Mouse (Mus musculus) adrenal gland, adult 8-10 months (tissue): ENCODE data around the gene Epn3. TPM values are rescaled to one million over a fixed set of nuclear protein-coding genes. Genes with fewer than 3 reads are reported as not detected.

Experiments used
- total RNA-seq, 4 experiments: library from RNA; stranded (reverse); gene quantifications; 2 replicates each; pipeline ENCODE4 v1.2.4; 2022

The Epn3 gene
- total RNA-seq, 4 experiments from 2014 or later: 45.0 to 65.6 (median 56.0) TPM

Other genes starting within 250 kb of the Epn3 start
- not detected for gene Gm21885, start 218.1 kb downstream of the Epn3 start, total RNA-seq
- 100 to 1,000 TPM in 1 of 4 experiments, 10 to 100 TPM in 3; 53.7 to 100 (median 73.5) TPM for gene Luc7l3, start 178.0 kb downstream of the Epn3 start, total RNA-seq
- 100 to 1,000 TPM; 118 to 169 (median 156) TPM for gene Ankrd40, start 172.0 kb downstream of the Epn3 start, total RNA-seq
- gene Abcc3, start 107.0 kb downstream of the Epn3 start, total RNA-seq: 10 to 100 TPM in 2 of 4 experiments, 1 to 10 TPM in 2; 4.7 to 15.0 (median 9.4) TPM
- under 1 TPM; 0.14 to 0.73 (median 0.21) TPM for gene Cacna1g, start 25.8 kb downstream of the Epn3 start, total RNA-seq
- not detected for gene Spata20, start 13.8 kb downstream of the Epn3 start, total RNA-seq
- 10 to 100 TPM; 10.3 to 17.9 (median 13.4) TPM for gene Mycbpap, start 21.8 kb upstream of the Epn3 start, total RNA-seq
- 10 to 100 TPM; 15.3 to 35.4 (median 25.1) TPM for gene Rsad1, start 49.3 kb upstream of the Epn3 start, total RNA-seq
- under 1 TPM in 1 of 4 experiments, not detected in 3; 0.21 TPM for gene Chad, start 65.1 kb upstream of the Epn3 start, total RNA-seq
- gene Acsf2, start 101.9 kb upstream of the Epn3 start, total RNA-seq: 100 to 1,000 TPM; 191 to 242 (median 213) TPM
- gene Lrrc59, start 129.8 kb upstream of the Epn3 start, total RNA-seq: 100 to 1,000 TPM in 2 of 4 experiments, 10 to 100 TPM in 2; 91.8 to 129 (median 106) TPM
- gene Mrpl27, start 153.8 kb upstream of the Epn3 start, total RNA-seq: 10 to 100 TPM; 71.9 to 79.9 (median 77.6) TPM
- 1 to 10 TPM in 1 of 4 experiments, under 1 TPM in 2, not detected in 1; 0.42 to 1.2 (median 0.62) TPM for gene Eme1, start 154.0 kb upstream of the Epn3 start, total RNA-seq
- 10 to 100 TPM; 13.4 to 24.5 (median 18.0) TPM for gene Xylt2, start 177.5 kb upstream of the Epn3 start, total RNA-seq
- gene Gm11541, start 204.5 kb upstream of the Epn3 start, total RNA-seq: not detected
- gene Cdc34b, start 241.8 kb upstream of the Epn3 start, total RNA-seq: under 1 TPM in 2 of 4 experiments, not detected in 2; 0.41 to 0.56 TPM